Mouse (Mus musculus): Measurements from ENCODE around the gene Gnb1.

Gene Gnb1

GRCm38 (mm10) chr4:155485521-155485920 lies 5.6 kb upstream of the Gnb1 start:
- no peak for DNase-seq (ENCODE audit: low spot score)

- no peak for DNase-seq (ENCODE audit: low spot score)
Measured at GRCm38 (mm10) chr4:155487746-155488145, 3.4 kb upstream of the Gnb1 start.

GRCm38 (mm10) chr4:155488232-155489025 lies 2.7 kb upstream of the Gnb1 start:
- peak; percentile 98 for DNase-seq (ENCODE audit: low spot score)

GRCm38 (mm10) chr4:155489101-155489970 lies 1.8 kb upstream of the Gnb1 start:
- peak; percentile 60 for DNase-seq (ENCODE audit: low spot score)

GRCm38 (mm10) chr4:155490456-155490855 lies 705 bp upstream of the Gnb1 start:
- DNase-seq (ENCODE audit: low spot score): no peak

- no peak for DNase-seq (ENCODE audit: low spot score)
Measured at GRCm38 (mm10) chr4:155491529-155492130, 469 bp downstream of the Gnb1 start.

GRCm38 (mm10) chr4:155492131-155492633 lies 1.0 kb downstream of the Gnb1 start:
- DNase-seq (ENCODE audit: low spot score): peak; percentile 72

GRCm38 (mm10) chr4:155494891-155495290 lies 3.7 kb downstream of the Gnb1 start:
- no peak for DNase-seq (ENCODE audit: low spot score)

- DNase-seq (ENCODE audit: low spot score): no peak
Measured at GRCm38 (mm10) chr4:155497963-155498362, 6.8 kb downstream of the Gnb1 start.

- no peak for DNase-seq (ENCODE audit: low spot score)
Measured at GRCm38 (mm10) chr4:155501126-155501525, 10.0 kb downstream of the Gnb1 start.

GRCm38 (mm10) chr4:155505067-155505466 lies 13.9 kb downstream of the Gnb1 start:
- no peak for DNase-seq (ENCODE audit: low spot score)

- no peak for DNase-seq (ENCODE audit: low spot score)
Measured at GRCm38 (mm10) chr4:155505671-155506295, 14.6 kb downstream of the Gnb1 start.

GRCm38 (mm10) chr4:155508614-155509013 lies 17.5 kb downstream of the Gnb1 start:
- no peak for DNase-seq (ENCODE audit: low spot score)

GRCm38 (mm10) chr4:155510981-155511380 lies 19.8 kb downstream of the Gnb1 start:
- DNase-seq (ENCODE audit: low spot score): no peak

- DNase-seq (ENCODE audit: low spot score): no peak
Measured at GRCm38 (mm10) chr4:155514810-155515209, 23.6 kb downstream of the Gnb1 start.

GRCm38 (mm10) chr4:155517948-155518517 lies 26.9 kb downstream of the Gnb1 start:
- no peak for DNase-seq (ENCODE audit: low spot score)

GRCm38 (mm10) chr4:155522327-155522726 lies 31.2 kb downstream of the Gnb1 start:
- DNase-seq (ENCODE audit: low spot score): no peak

- DNase-seq (ENCODE audit: low spot score): no peak
Measured at GRCm38 (mm10) chr4:155525751-155526150, 34.6 kb downstream of the Gnb1 start.

GRCm38 (mm10) chr4:155529294-155529693 lies 38.1 kb downstream of the Gnb1 start:
- no peak for DNase-seq (ENCODE audit: low spot score)

GRCm38 (mm10) chr4:155549993-155550392 lies 58.8 kb downstream of the Gnb1 start:
- DNase-seq (ENCODE audit: low spot score): no peak

GRCm38 (mm10) chr4:155550446-155550845 lies 59.3 kb downstream of the Gnb1 start:
- no peak for DNase-seq (ENCODE audit: low spot score)

- no peak for DNase-seq (ENCODE audit: low spot score)
Measured at GRCm38 (mm10) chr4:155551073-155551472, 59.9 kb downstream of the Gnb1 start.
